Mouse (Mus musculus): ENCODE data around the gene Vgll4. TPM values are rescaled to one million over a fixed set of nuclear protein-coding genes. Genes with fewer than 3 reads are reported as not detected.

The Vgll4 gene
- total and polyA plus RNA-seq, 3 experiments, result 34.6 to 73.7 (median 37.3) TPM

GRCm38 (mm10) chr6:114906209-114906608 lies 63.6 kb downstream of the Vgll4 start:
- in situ Hi-C loops (cut with MboI; ENCODE audit: low pct_ligation_motif_present, low pct_unique_long_range_greater_than_20kb, low sequenced_read_pairs) (loop anchor here (5.0 kb wide), 1 partner anchor 184 kb away; no protein-coding TSS in a partner anchor), dilution Hi-C loops (cut with MboI; ENCODE audit: extremely low pct_ligation_motif_present, extremely low pct_unique_long_range_greater_than_20kb, low sequenced_read_pairs) (no loop called here)
- no peak overlapping the region for H3K4me2 ChIP-seq (ENCODE audit: insufficient read depth, low read depth, poor library complexity, severe bottlenecking)
- no peak overlapping the region for H3K4me3 ChIP-seq (replicated peaks in 1 of 3; ENCODE audit: low read depth in 2 of 3, low read length in 2 of 3, poor library complexity in 1 of 3)
- TF ChIP-seq CHD2 (IDR thresholded peaks at IDR 0.05; ENCODE audit: low read length) (no peak), SMC3 (IDR thresholded peaks at IDR 0.05; ENCODE audit: low read depth, low read length) (no peak), USF2 (conservative IDR thresholded peaks at IDR 0.05; ENCODE audit: low read depth, low read length) (no peak), PAX5 (IDR thresholded peaks at IDR 0.05; ENCODE audit: low read length) (no peak), UBTF (IDR thresholded peaks at IDR 0.05; ENCODE audit: low read depth, low read length) (no peak), RCOR1 (conservative IDR thresholded peaks at IDR 0.05; ENCODE audit: low read depth, low read length) (no peak), MAZ (IDR thresholded peaks at IDR 0.05; ENCODE audit: low read depth, low read length) (no peak), POLR2A (IDR thresholded peaks at IDR 0.05; ENCODE audit: low read depth, low read length) (no peak), KAT2A (IDR thresholded peaks at IDR 0.05; ENCODE audit: insufficient replicate concordance, low read length) (no peak), HCFC1 (IDR thresholded peaks at IDR 0.05; ENCODE audit: low read depth, low read length) (no peak), EP300 (IDR thresholded peaks at IDR 0.05; ENCODE audit: low read length) (no peak), BHLHE40 (IDR thresholded peaks at IDR 0.05; ENCODE audit: low read depth, low read length) (no peak), CTCF (conservative IDR thresholded peaks at IDR 0.05 in 1 of 2, IDR thresholded peaks at IDR 0.05 in 1 of 2; ENCODE audit: low read depth in 2 of 2, low read length in 2 of 2) (no peak), ZMIZ1 (IDR thresholded peaks at IDR 0.05; ENCODE audit: low read depth, low read length) (no peak), NELFE (IDR thresholded peaks at IDR 0.05; ENCODE audit: low read depth, low read length) (no peak), USF1 (IDR thresholded peaks at IDR 0.05; ENCODE audit: low read depth, low read length) (no peak), ZKSCAN1 (IDR thresholded peaks at IDR 0.05; ENCODE audit: borderline replicate concordance, low read depth, low read length) (no peak), POLR2AphosphoS2 (IDR thresholded peaks at IDR 0.05; ENCODE audit: low read depth, low read length) (no peak), GABPA (IDR thresholded peaks at IDR 0.05; ENCODE audit: insufficient replicate concordance, low read depth, low read length) (no peak)
- peaks cover 9 to 58% of the 10 kb centered on the region in 2 experiments for H3K36me3 ChIP-seq (replicated peaks in 1 of 2; ENCODE audit: control insufficient read depth in 1 of 2, insufficient read depth in 1 of 2, low read length in 1 of 2)
- no peak for DNase-seq (ENCODE audit: extremely low read depth)
- no peaks in the 10 kb centered on the region for H3K27me3 ChIP-seq (replicated peaks)
- no peak overlapping the region for H3K9ac ChIP-seq (ENCODE audit: insufficient read depth, low read depth)
- peaks cover 93% of the 10 kb centered on the region for H3K79me2 ChIP-seq (replicated peaks; ENCODE audit: control insufficient read depth, extremely low read depth, insufficient read depth, poor library complexity, severe bottlenecking)
- H3K9me3 ChIP-seq (replicated peaks; ENCODE audit: low read length), result no peaks in the 10 kb centered on the region
- peaks cover 17 to 85% of the 10 kb centered on the region in 2 experiments for H3K4me1 ChIP-seq (ENCODE audit: control insufficient read depth in 1 of 2, insufficient read depth in 2 of 2)
- H3K27ac ChIP-seq (ENCODE audit: insufficient read depth, low read depth), result no peak overlapping the region

DNA sequence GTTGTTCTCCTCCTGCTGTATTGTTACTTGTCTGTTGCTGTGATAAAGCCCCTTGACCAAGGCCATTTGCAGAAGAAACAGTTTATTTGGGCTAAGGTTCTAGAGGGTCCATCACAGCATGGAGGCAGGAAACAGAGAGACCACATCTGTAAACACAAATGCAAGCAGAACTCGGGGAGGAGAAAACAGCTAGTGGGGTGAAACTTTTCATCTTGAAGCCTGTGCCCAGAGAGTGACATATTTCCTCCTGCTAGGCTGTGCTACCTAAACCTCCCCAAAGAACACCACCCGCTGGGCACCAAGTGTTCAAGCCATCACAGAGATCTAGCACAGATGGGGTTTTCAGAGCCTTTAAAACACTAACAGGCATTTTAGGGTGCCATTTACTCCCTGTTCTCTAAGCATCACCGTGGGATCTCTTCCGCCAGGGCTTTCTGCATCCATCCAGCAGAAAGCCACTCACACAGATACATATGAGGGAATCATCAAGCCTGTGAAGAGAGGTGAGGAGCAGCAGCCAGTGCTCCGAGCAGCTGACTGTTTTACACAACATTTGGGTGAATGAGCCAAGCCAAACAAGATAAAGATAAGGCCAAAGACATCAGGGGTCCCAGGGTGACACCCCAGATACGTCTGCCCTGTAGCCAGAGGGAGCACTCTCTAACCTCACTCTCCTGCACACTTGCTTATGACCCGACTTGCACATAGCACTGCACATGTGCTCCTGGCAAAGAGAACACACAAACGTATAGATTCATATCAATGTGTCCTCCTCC lies 64.4 kb downstream of the Vgll4 start:
- DNase-seq (ENCODE audit: extremely low read depth), result no peak
- H3K4me2 ChIP-seq (ENCODE audit: insufficient read depth, low read depth, poor library complexity, severe bottlenecking), result no peak overlapping the region
- H3K36me3 ChIP-seq (replicated peaks in 1 of 2; ENCODE audit: control insufficient read depth in 1 of 2, insufficient read depth in 1 of 2, low read length in 1 of 2), result peaks cover 9 to 61% of the 10 kb centered on the region in 2 experiments
- no peaks in the 10 kb centered on the region for H3K9me3 ChIP-seq (replicated peaks; ENCODE audit: low read length)
- H3K27me3 ChIP-seq (replicated peaks), result no peaks in the 10 kb centered on the region
- TF ChIP-seq RCOR1 (conservative IDR thresholded peaks at IDR 0.05; ENCODE audit: low read depth, low read length) (no peak), MYC (IDR thresholded peaks at IDR 0.05; ENCODE audit: low read depth, low read length) (no peak), GABPA (IDR thresholded peaks at IDR 0.05; ENCODE audit: insufficient replicate concordance, low read depth, low read length) (no peak), ELF1 (IDR thresholded peaks at IDR 0.05; ENCODE audit: low read depth, low read length) (no peak), BHLHE40 (IDR thresholded peaks at IDR 0.05; ENCODE audit: low read depth, low read length) (no peak), RAD21 (IDR thresholded peaks at IDR 0.05; ENCODE audit: low read depth, low read length) (no peak), USF2 (conservative IDR thresholded peaks at IDR 0.05; ENCODE audit: low read depth, low read length) (no peak), MXI1 (IDR thresholded peaks at IDR 0.05; ENCODE audit: low read depth, low read length) (no peak), USF1 (IDR thresholded peaks at IDR 0.05; ENCODE audit: low read depth, low read length) (no peak), POLR2A (IDR thresholded peaks at IDR 0.05; ENCODE audit: low read depth, low read length) (no peak), PAX5 (IDR thresholded peaks at IDR 0.05; ENCODE audit: low read length) (no peak), ZMIZ1 (IDR thresholded peaks at IDR 0.05; ENCODE audit: low read depth, low read length) (no peak), NELFE (IDR thresholded peaks at IDR 0.05; ENCODE audit: low read depth, low read length) (no peak), ZNF384 (IDR thresholded peaks at IDR 0.05; ENCODE audit: low read depth, low read length) (no peak), MAFK (IDR thresholded peaks at IDR 0.05; ENCODE audit: insufficient replicate concordance, low read length) (no peak), ETS1 (conservative IDR thresholded peaks at IDR 0.05; ENCODE audit: low read depth, low read length) (no peak), CHD1 (IDR thresholded peaks at IDR 0.05; ENCODE audit: low read depth, low read length) (no peak), POLR2AphosphoS2 (IDR thresholded peaks at IDR 0.05; ENCODE audit: low read depth, low read length) (no peak), SMC3 (IDR thresholded peaks at IDR 0.05; ENCODE audit: low read depth, low read length) (no peak), TCF12 (IDR thresholded peaks at IDR 0.05; ENCODE audit: low read depth, low read length) (no peak)
- no peak overlapping the region for H3K9ac ChIP-seq (ENCODE audit: insufficient read depth, low read depth)
- H3K79me2 ChIP-seq (replicated peaks; ENCODE audit: control insufficient read depth, extremely low read depth, insufficient read depth, poor library complexity, severe bottlenecking), result peaks cover 92% of the 10 kb centered on the region
- in situ Hi-C loops (cut with MboI; ENCODE audit: low pct_ligation_motif_present, low pct_unique_long_range_greater_than_20kb, low sequenced_read_pairs) (loop anchor here (5.0 kb wide), 1 partner anchor 183 kb away; no protein-coding TSS in a partner anchor), dilution Hi-C loops (cut with MboI; ENCODE audit: extremely low pct_ligation_motif_present, extremely low pct_unique_long_range_greater_than_20kb, low sequenced_read_pairs) (no loop called here)
- peaks cover 17 to 84% of the 10 kb centered on the region in 2 experiments for H3K4me1 ChIP-seq (ENCODE audit: control insufficient read depth in 1 of 2, insufficient read depth in 2 of 2)
- no peak overlapping the region for H3K27ac ChIP-seq (ENCODE audit: insufficient read depth, low read depth)
- H3K4me3 ChIP-seq (replicated peaks in 1 of 3; ENCODE audit: low read depth in 2 of 3, low read length in 2 of 3, poor library complexity in 1 of 3), result no peak overlapping the region

Measured in CH12.LX (cell line).